Mouse (Mus musculus): ENCODE results near the gene Ubox5. TPM values are rescaled to one million over a fixed set of nuclear protein-coding genes. Genes with fewer than 3 reads are reported as not detected.

The Ubox5 gene
- polyA plus RNA-seq, 1 experiment from 2014 or later, result 8.4 TPM

GRCm38 (mm10) chr2:130632887-130633675, 3.2 kb upstream of the Ubox5 start:
- 51% methylated on average over 5 of the region's 5 CpGs for WGBS (ENCODE audit: insufficient replicate concordance)
- H3K36me3 ChIP-seq, result peaks cover 2% of the 10 kb centered on the region
- peaks cover 42% of the 10 kb centered on the region for H3K4me1 ChIP-seq
- ATAC-seq, result no peak
- H3K4me2 ChIP-seq, result no peak overlapping the region
- no peak overlapping the region for H3K27ac ChIP-seq
- peaks cover 62% of the 10 kb centered on the region for H3K27me3 ChIP-seq (replicated peaks)
- no peak overlapping the region for H3K9ac ChIP-seq
- no peaks in the 10 kb centered on the region for H3K9me3 ChIP-seq (replicated peaks)
- no peak overlapping the region for H3K4me3 ChIP-seq

- no peak for ATAC-seq
- Histone ChIP-seq H3K4me3 (no peak overlapping the region), H3K9ac (no peak overlapping the region), H3K27me3 (replicated peaks) (peaks cover 55% of the 10 kb centered on the region), H3K36me3 (peaks cover 9% of the 10 kb centered on the region), H3K9me3 (replicated peaks) (no peaks in the 10 kb centered on the region), H3K4me2 (no peak overlapping the region), H3K27ac (no peak overlapping the region), H3K4me1 (peaks cover 42% of the 10 kb centered on the region)
- WGBS (ENCODE audit: insufficient replicate concordance), result 86% methylated on average over 1 of the region's 1 CpGs
Measured at GRCm38 (mm10) chr2:130632416-130632815, 2.6 kb upstream of the Ubox5 start.

- no peaks in the 10 kb centered on the region for H3K9me3 ChIP-seq (replicated peaks)
- H3K36me3 ChIP-seq, result peaks cover 37% of the 10 kb centered on the region
- under 1% methylated on average over 37 of the region's 37 CpGs for WGBS (ENCODE audit: insufficient replicate concordance)
- peak overlapping the region; percentile 89 for H3K4me3 ChIP-seq
- H3K4me1 ChIP-seq, result peaks cover 25% of the 10 kb centered on the region
- H3K4me2 ChIP-seq, result peak overlapping the region; percentile 77
- ATAC-seq, result peak; percentile 70
- H3K27ac ChIP-seq, result peak overlapping the region; percentile 83
- H3K27me3 ChIP-seq (replicated peaks), result peaks cover 24% of the 10 kb centered on the region
- peak overlapping the region; percentile 89 for H3K9ac ChIP-seq
Measured at GRCm38 (mm10) chr2:130629080-130629838, 579 bp downstream of the Ubox5 start.

- 53% methylated on average over 3 of the region's 3 CpGs for WGBS (ENCODE audit: insufficient replicate concordance)
- Histone ChIP-seq H3K4me2 (peak overlapping the region; percentile 77), H3K9me3 (replicated peaks) (no peaks in the 10 kb centered on the region), H3K4me3 (peak overlapping the region; percentile 89), H3K4me1 (peaks cover 25% of the 10 kb centered on the region), H3K27me3 (replicated peaks) (peaks cover 15% of the 10 kb centered on the region), H3K36me3 (peaks cover 45% of the 10 kb centered on the region), H3K9ac (0 out of 2 replicates have a peak overlapping the region, but pooled peaks have one; percentile 89), H3K27ac (no peak overlapping the region)
- no peak for ATAC-seq
Measured at GRCm38 (mm10) chr2:130628424-130628823, 1.4 kb downstream of the Ubox5 start.

GRCm38 (mm10) chr2:130618972-130619371, 10.9 kb downstream of the Ubox5 start:
- Histone ChIP-seq H3K4me2 (no peak overlapping the region), H3K36me3 (peaks cover 80% of the 10 kb centered on the region), H3K9ac (no peak overlapping the region), H3K9me3 (replicated peaks) (no peaks in the 10 kb centered on the region), H3K27me3 (replicated peaks) (no peaks in the 10 kb centered on the region), H3K27ac (no peak overlapping the region), H3K4me3 (no peak overlapping the region), H3K4me1 (no peaks in the 10 kb centered on the region)
- 85% methylated on average over 7 of the region's 7 CpGs for WGBS (ENCODE audit: insufficient replicate concordance)
- no peak for ATAC-seq

GRCm38 (mm10) chr2:130613091-130613490, 16.7 kb downstream of the Ubox5 start:
- no peaks in the 10 kb centered on the region for H3K9me3 ChIP-seq (replicated peaks)
- peaks cover 6% of the 10 kb centered on the region; the same call in 1 of the 2 replicates for H3K4me1 ChIP-seq
- WGBS (ENCODE audit: insufficient replicate concordance), result 56% methylated on average over 3 of the region's 3 CpGs

GRCm38 (mm10) chr2:130602195-130602594, 27.6 kb downstream of the Ubox5 start:
- no peaks in the 10 kb centered on the region for H3K27me3 ChIP-seq (replicated peaks)
- H3K9ac ChIP-seq, result no peak overlapping the region
- no peaks in the 10 kb centered on the region for H3K9me3 ChIP-seq (replicated peaks)
- no peak overlapping the region for H3K4me2 ChIP-seq
- ATAC-seq, result no peak
- H3K36me3 ChIP-seq, result peaks cover 80% of the 10 kb centered on the region
- H3K27ac ChIP-seq, result no peak overlapping the region
- peaks cover 21% of the 10 kb centered on the region for H3K4me1 ChIP-seq
- 80% methylated on average over 4 of the region's 4 CpGs for WGBS (ENCODE audit: insufficient replicate concordance)
- no peak overlapping the region for H3K4me3 ChIP-seq

More at GRCm38 (mm10) chr2:130613091-130613490, 16.7 kb downstream of the Ubox5 start:
- Histone ChIP-seq H3K9ac (no peak overlapping the region), H3K4me2 (no peak overlapping the region), H3K4me3 (no peak overlapping the region), H3K27ac (no peak overlapping the region), H3K27me3 (replicated peaks) (no peaks in the 10 kb centered on the region), H3K36me3 (peaks cover 53% of the 10 kb centered on the region)
- ATAC-seq, result no peak

GRCm38 (mm10) chr2:130598399-130598798, 31.4 kb downstream of the Ubox5 start:
- WGBS (ENCODE audit: insufficient replicate concordance), result 70% methylated on average over 3 of the region's 3 CpGs
- ATAC-seq, result no peak
- H3K27ac ChIP-seq, result no peak overlapping the region
- no peaks in the 10 kb centered on the region for H3K27me3 ChIP-seq (replicated peaks)
- peaks cover 25% of the 10 kb centered on the region for H3K4me1 ChIP-seq
- no peak overlapping the region for H3K4me3 ChIP-seq
- peaks cover 87% of the 10 kb centered on the region for H3K36me3 ChIP-seq
- no peak overlapping the region for H3K9ac ChIP-seq
- H3K4me2 ChIP-seq, result no peak overlapping the region
- no peaks in the 10 kb centered on the region for H3K9me3 ChIP-seq (replicated peaks)

GRCm38 (mm10) chr2:130597601-130598010, 32.2 kb downstream of the Ubox5 start:
- peaks cover 84% of the 10 kb centered on the region for H3K36me3 ChIP-seq
- 40% methylated on average over 1 of the region's 1 CpGs for WGBS (ENCODE audit: insufficient replicate concordance)

GRCm38 (mm10) chr2:130595596-130595995, 34.2 kb downstream of the Ubox5 start:
- H3K36me3 ChIP-seq, result peaks cover 83% of the 10 kb centered on the region
- H3K4me3 ChIP-seq, result no peak overlapping the region
- no peak overlapping the region for H3K9ac ChIP-seq
- WGBS (ENCODE audit: insufficient replicate concordance), result 57% methylated on average over 1 of the region's 1 CpGs
- no peaks in the 10 kb centered on the region for H3K27me3 ChIP-seq (replicated peaks)
- H3K4me1 ChIP-seq, result peaks cover 25% of the 10 kb centered on the region
- no peak overlapping the region for H3K27ac ChIP-seq
- no peak overlapping the region for H3K4me2 ChIP-seq
- ATAC-seq, result no peak
- no peaks in the 10 kb centered on the region for H3K9me3 ChIP-seq (replicated peaks)

More at GRCm38 (mm10) chr2:130597601-130598010, 32.2 kb downstream of the Ubox5 start:
- no peak overlapping the region for H3K27ac ChIP-seq
- H3K4me1 ChIP-seq, result peaks cover 25% of the 10 kb centered on the region
- no peak overlapping the region for H3K9ac ChIP-seq
- H3K4me3 ChIP-seq, result no peak overlapping the region
- no peaks in the 10 kb centered on the region for H3K9me3 ChIP-seq (replicated peaks)
- H3K4me2 ChIP-seq, result no peak overlapping the region
- no peaks in the 10 kb centered on the region for H3K27me3 ChIP-seq (replicated peaks)
- ATAC-seq, result peak; percentile 62

- H3K4me3 ChIP-seq, result no peak overlapping the region
- H3K4me1 ChIP-seq, result peaks cover 7% of the 10 kb centered on the region
- WGBS (ENCODE audit: insufficient replicate concordance), result 79% methylated on average over 2 of the region's 2 CpGs
- no peak for ATAC-seq
- H3K9me3 ChIP-seq (replicated peaks), result no peaks in the 10 kb centered on the region
- H3K9ac ChIP-seq, result no peak overlapping the region
- H3K36me3 ChIP-seq, result peaks cover 43% of the 10 kb centered on the region
- H3K27me3 ChIP-seq (replicated peaks), result no peaks in the 10 kb centered on the region
- H3K4me2 ChIP-seq, result no peak overlapping the region
- no peak overlapping the region for H3K27ac ChIP-seq
Measured at GRCm38 (mm10) chr2:130591016-130591415, 38.8 kb downstream of the Ubox5 start.

GRCm38 (mm10) chr2:130589761-130590160, 40.1 kb downstream of the Ubox5 start:
- Histone ChIP-seq H3K27me3 (replicated peaks) (0 out of 2 replicates have a peak, but pooled peaks cover 11% of the 10 kb centered on the region), H3K36me3 (peaks cover 31% of the 10 kb centered on the region), H3K4me1 (no peaks in the 10 kb centered on the region), H3K9me3 (replicated peaks) (no peaks in the 10 kb centered on the region), H3K4me2 (no peak overlapping the region), H3K9ac (no peak overlapping the region), H3K4me3 (no peak overlapping the region), H3K27ac (no peak overlapping the region)
- 84% methylated on average over 2 of the region's 2 CpGs for WGBS (ENCODE audit: insufficient replicate concordance)
- no peak for ATAC-seq

All from liver, embryonic 12.5 days (tissue).